Mouse (Mus musculus): ENCODE measurements at regions not wholly inside any gene's neighbourhood (a gene's known extent, or its start where the extent isn't known, plus 50 kb on each side); places are given as distances from the start of the nearest gene placed in this dataset.

DNA sequence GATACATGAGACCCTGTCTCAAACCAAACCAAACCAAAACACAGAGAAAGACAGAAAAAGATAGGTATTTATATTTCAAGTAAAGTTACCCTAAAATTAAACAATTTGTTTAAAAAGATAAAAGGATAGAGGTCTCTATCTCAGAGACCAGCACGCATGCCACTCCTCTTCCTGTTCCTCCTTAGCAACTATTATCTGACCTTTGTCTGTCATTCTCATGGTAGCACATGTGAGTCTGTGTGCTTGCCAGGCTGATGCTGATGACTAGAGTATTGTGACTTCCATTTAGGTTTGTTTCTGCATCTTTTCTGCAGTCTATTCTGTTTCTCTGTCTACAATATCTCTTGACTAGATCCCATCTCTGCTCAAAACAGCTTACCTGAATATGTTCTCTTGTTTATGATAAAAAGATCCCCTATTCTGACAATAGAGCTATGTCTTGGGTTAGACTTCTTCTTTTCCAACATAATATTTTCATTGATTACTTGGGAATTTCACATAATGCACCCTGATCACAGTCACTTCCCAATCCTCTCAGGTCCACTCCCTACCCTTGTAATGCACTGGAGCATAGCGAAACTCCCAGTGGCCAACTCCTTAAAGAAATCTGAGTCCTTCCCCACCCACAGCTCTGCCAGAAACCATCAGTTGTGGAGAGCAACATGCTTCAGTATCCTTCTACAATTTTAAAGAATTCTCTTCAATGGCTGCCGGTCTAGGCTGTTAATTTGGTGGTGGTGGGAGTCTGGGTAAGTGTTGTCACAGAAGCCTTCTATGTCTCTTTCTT lies 115.7 kb upstream of the Nrp1 start:
- no peak for DNase-seq

DNA sequence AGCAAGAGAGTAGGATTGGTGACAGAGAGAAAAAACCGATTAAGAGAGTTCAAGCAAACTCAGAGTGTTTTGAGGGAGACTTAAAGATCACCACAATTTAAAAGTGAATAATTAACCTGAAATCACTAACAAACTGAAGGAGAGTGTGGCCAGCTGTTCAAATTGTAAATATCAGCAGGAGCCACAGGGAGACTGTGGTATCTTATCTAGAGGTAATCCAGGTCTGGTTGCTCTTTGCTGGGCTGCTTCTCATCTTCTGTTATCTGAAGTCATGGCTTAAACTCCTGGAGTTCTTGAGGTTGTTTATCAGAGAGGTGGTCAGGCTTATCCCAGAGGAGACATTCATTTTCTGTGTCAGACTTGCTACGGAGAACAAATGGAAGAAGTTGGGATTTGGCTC lies 106.7 kb upstream of the Nrp1 start:
- DNase-seq = no peak

DNA sequence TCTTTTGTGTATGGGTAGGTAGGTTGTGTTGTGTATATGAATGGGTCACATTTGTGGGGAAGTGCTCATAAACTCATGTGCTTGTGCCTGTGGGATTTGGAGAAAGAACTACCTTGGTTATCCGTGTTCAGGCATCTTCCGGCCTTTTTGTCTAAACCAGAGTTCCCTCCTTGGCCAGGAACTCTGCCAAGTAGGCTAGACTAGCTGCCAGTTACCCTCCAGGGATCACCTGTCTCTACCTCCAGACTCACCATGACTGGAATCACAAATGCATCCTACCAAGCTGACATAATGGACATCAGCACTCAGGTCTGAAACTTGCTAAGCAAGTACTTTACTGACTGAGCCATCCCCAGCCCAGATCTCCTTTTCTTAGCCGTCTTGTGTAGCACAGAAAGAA lies 97.6 kb upstream of the Nrp1 start:
- peak; percentile 61 to 69 for DNase-seq

DNA sequence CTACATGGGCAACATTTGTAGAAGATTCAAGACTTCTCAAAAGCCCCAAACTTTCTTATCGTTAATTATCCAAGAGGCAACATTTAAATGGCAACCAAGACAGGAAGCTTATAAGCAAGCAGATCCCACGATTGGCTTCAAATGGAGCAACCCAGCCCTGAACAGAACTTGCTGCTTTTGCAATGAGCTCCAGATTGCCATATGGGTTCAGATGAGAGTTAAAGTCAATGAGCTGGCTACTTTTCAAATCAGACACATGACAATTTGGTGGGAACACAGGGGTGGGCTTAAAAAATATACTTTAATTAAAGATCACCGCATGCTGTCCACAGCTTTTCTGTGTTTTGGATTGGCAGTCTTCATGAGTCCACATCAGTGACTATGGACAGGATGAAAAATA lies 97.0 kb upstream of the Nrp1 start:
- DNase-seq = no peak

DNA sequence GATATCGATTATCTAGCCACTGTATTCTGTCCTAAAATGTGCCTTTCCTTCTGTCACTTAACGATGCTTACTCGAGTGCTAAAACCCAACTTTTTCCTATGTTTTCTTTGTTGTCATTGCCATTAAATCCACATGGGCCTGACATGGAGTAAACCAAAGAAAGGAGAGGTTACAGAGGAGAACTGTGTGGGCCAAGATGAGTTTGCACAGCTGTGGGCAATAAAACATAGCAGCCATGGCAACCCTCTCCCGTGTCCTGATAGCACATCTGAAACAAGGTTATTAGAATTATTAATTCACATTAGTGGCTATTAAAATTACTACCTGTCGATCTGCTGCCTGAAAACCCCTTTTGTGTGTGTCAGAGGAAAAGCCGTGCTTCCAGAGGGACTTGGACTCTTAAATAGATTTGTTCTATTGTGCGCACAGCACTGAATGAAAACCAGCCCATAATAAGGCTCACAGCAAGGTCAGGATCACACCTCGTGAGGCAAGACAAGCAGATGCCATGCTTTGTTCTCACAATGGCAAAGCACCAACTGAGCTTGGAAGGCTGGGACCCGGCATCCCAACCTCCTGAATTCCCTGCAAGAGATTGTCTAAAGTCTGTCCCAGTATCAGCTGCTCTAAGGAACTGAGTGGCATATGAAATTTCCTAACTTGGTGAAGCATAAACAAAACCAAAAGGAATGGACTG lies 95.0 kb upstream of the Nrp1 start:
- peak in 1 of 2 experiments; percentile 6 for DNase-seq

DNA sequence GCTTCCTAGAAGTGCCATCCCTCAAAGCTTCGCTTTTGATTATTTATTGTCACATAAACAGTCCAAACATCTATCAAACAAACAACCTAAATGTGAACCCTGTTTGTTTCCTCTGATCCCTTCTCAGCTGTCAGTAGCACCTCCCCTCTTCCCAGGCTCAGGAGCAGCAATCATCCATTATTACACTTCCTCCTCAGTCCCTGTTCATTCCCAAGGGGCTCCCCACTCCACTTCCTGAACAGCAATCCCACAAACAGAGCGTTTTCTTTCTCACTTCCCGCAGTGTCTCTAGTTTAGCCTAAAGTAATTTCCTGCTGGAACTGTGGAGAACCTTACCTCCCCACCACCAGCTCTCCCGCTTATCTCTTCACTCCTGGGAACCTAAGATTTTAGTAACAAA lies 91.1 kb upstream of the Nrp1 start:
- DNase-seq = no peak

DNA sequence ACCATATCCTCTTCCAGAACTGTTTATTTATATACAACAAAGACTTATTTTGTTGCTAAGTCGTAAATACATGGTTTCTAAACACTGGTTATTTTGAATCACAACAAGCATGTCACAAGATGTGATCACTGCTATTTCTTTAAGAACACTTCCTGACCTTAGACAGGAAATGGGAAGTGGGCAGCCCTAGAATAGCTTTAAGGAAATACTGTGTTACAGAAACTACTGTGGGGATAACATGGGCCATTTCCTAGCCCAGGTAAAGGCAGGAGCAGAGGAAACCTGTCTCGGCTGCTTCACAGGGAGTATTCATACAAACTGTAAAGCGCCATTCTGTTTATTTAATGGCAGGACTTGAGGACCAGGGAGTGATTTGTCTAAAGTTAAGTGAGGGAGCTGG lies 90.4 kb upstream of the Nrp1 start:
- no peak for DNase-seq

DNA sequence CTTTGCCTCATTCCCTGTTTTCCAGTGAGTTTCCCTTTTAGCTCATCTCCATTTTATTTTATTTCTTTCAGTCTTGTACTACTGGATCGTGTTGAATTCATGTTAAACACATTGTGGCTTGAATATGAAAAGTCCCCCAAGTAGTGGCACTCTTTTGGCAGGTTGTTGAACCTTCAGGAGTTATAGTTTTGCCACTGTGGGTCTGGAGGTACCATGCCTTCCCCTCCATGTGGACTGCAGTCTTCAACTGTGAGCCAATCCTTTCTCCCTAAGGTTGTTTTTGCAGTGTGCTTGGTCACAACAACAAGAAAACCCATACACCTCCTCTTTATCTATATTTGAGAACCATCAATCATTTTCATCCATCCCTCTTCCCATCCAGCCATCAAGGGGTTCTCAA lies 88.9 kb upstream of the Nrp1 start:
- no peak for DNase-seq

DNA sequence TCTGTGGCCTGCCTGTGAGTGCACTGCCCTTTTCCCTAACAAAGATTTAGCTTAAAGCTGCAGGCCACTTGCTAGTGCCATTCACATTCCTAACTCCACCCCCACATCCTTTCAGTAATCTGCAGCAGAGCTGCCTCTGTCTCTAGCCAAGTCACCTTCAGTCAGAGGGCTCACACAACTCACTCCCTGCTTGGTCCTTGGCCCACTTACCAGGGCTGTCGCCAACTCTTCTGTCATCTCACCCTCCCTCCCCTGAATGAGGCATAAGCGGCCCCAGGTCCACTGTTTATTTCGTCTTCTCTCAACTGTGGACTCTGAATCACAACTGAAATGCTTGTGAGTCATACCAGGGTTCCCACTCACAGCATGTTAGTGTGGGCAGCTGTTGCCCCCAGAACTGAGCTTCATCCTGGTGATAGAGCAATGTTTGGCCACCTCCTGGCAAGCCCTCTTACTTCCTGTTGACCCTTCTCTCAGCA lies 85.5 kb upstream of the Nrp1 start:
- DNase-seq = peak; percentile 15 to 44

DNA sequence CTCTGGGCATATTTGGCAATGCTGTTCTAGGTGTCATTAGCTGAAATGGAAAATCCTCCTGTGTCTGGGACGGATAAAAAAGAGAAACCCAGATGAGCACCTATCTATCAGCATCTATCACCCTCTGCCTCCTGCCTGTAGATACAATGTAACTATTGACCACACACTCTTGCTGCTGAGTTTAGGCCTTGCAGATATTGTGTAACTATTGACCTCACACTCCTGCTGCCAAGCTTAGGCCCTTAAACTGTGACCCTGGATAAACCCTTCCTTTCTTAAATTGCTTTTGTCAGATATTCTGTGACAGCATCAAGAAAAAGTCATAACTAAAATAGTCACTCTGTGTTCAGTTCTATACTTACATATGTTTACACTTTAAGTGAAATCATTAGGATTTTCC lies 81.9 kb upstream of the Nrp1 start:
- DNase-seq = no peak

DNA sequence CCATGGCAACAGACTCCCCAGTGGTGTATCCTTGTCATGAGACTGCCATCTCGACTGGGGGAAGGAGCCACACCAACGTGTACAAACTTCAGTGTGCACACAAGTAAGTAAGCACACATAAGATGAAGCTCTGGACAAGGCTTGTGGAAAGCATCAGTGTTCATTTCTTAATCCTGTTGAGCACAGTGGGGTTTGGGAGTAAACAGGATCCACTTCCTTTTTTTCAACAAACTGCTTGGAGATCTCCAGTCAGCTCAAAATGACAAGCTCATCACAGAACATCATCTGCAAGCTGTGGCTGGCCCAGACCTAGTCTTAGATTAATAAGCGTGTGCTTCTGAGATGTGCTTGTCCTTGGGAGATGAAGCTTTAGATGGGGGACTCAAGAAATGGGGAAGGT lies 75.6 kb upstream of the Nrp1 start:
- DNase-seq = no peak

DNA sequence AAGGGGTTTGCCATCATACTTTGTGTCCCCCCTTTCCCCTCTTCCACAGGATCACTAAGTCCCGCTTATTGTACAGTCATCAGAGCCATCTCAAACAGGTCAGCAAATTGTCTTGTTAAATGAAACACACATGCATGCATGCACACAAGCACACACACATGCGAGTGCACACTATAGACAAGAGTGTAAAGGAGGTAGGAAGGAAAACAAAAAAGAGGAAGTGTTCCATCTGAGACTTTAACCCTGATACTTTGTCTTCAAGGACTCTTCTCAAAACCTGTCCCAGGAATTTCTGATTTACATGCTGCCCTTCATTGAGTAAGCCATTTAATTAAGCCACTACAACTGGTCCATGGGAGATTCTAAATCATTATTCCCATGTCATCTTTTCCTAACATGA lies 75.0 kb upstream of the Nrp1 start:
- no peak for DNase-seq

DNA sequence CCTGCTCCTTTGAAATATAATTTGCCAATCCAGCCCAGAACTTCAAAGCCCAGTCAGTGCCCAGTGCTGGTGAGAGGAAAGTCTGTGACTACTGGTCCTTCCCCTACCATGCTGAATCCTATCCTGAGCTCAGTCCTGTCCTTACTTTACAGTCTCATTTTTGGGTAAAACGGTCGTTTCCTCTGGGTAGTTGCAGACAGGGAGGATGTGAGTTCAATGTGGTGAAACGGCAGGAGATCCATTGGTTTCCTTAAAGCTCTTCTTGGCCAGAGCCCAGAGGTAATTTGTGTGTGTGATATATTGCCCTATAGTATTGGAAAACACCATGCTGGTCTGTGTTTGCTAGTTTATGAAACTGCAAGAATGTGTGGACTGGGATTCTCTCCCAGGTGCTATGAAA lies 73.6 kb upstream of the Nrp1 start:
- DNase-seq = no peak

DNA sequence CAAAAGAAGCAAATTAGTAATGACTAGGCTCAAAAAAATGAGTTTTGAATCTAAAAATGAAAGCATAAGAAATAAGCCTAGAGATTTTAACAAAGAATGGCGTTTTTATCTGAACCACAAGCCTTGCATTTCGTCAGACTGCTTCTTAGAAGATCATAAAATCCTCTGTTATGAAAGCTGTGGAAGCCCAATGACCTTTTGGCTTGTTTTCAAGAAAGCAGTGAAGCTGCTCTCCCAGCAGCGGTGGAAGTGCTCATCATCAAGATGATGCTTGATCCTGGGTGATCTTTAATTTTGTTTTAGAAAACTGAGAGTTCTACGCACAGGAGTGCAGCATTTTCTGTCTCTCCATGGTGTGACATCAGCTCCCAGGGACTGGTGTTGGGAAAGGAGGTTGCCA lies 68.3 kb upstream of the Nrp1 start:
- no peak for DNase-seq

DNA sequence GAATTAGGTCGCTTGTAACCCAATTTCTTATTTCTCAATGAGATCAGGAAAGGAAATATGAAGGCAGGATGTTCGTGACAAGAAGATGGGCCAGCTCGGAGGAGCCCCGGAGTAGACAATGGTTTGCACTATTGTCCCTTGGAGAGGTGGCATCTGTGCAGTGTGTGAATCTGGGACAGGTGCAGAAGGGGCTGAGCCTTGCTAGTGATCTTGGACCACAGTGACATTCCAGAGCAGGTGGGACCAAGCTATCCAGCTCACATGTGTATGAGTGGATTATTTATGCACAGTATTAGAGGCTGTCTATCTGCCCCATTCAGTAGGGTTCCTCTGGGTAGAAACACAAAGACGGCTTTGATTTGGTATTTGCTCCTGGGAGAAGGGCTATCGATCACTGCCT lies 66.0 kb upstream of the Nrp1 start:
- no peak for DNase-seq

DNA sequence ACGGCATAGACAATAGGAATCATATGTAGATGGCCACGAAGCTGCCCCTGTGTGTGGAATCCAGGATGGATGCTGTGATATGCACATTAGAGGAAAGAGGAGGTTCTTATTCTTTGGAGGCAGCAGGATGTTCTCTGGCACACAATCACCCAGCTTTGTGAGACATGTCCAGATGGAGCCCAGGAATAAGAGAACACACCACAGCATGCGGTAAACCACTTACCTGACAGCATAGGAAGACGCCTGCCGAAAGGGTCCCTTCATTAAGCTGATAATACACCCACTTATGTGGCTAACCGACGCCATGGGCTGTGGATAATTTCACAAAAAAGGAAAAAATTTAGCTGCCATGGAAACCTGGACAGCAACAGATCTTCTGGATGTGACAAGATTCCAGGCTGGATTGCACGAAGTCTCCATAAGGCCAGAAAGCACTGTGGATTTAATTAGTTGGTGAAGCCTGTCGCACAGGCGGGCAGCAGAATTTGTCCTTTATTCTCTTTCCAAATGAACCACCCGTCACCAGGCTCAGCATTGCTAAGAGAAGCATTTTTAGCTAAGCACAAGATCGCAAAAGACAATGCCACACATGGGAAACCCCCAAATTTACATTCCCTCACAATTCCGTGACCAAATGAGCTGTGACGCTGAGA lies 61.5 kb upstream of the Nrp1 start:
- DNase-seq = peak; percentile 11 to 19

DNA sequence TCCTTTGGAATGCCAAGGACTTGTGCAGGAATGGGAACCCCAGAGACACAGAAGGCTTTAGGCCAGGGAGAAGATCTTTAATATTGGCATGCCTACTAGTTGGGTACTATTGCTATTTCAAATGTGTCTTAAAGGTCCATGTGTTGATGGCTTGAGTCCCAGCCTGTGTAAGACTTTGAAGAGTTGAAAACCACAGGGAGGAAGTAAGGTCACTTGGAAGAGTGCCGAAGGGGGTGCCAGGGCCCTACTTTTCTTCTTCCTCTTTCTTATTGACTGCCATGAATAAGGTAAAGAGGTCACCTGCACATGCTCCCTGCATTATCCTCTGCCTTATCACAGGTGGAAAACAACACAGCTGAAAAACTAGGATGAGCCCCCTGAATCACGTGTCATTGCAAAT lies 56.1 kb upstream of the Nrp1 start:
- DNase-seq = no peak

All from cerebellum, postnatal 25 days (tissue).